Mouse (Mus musculus) forebrain, embryonic 14.5 days (tissue): ENCODE data around the gene Lamb2. TPM values are rescaled to one million over a fixed set of nuclear protein-coding genes. Genes with fewer than 3 reads are reported as not detected.
A peak's percentile ranks its signal among the peaks of the same experiment; 100 is the strongest.

ENCODE experiments used
- ATAC-seq: fragments of 200-750 bp; cut with Nextera tagmentation; 2 replicates; pipeline ENCODE4 v1.8.0; 2017; ENCODE audit warnings: mild to moderate bottlenecking, moderate library complexity
- DNase-seq: peaks from one replicate; pipeline ENCODE4 v3.0.0-alpha.2; 2015; ENCODE audit warnings: low spot score
- H3K27ac ChIP-seq: fragments of 300-500 bp; sonication (generic); 2 replicates; pipeline ENCODE4 v1.5.1; 2014; ENCODE audit warnings: low read depth, mild to moderate bottlenecking, control low read depth, low read length, moderate library complexity
- H3K27me3 ChIP-seq: fragments of 300-500 bp; sonication (generic); replicated peaks from 2 replicates; pipeline ENCODE4 v1.6.1; 2014; ENCODE audit warnings: low read length, control low read depth, mixed read lengths; ENCODE audit not compliant: control insufficient read depth, insufficient read depth
- H3K36me3 ChIP-seq: fragments of 300-500 bp; sonication (generic); 2 replicates; pipeline ENCODE4 v1.6.1; 2014; ENCODE audit warnings: low read length, control low read depth; ENCODE audit not compliant: control insufficient read depth, insufficient read depth
- H3K4me1 ChIP-seq: fragments of 300-500 bp; sonication (generic); 2 replicates; pipeline ENCODE4 v1.6.1; 2014; ENCODE audit warnings: antibody characterized with exemption, low read length, control low read depth; ENCODE audit not compliant: control insufficient read depth, insufficient read depth
- H3K4me2 ChIP-seq: fragments of 300-500 bp; sonication (generic); 2 replicates; pipeline ENCODE4 v1.6.1; 2014; ENCODE audit warnings: mild to moderate bottlenecking, control low read depth, low read length
- H3K4me3 ChIP-seq: fragments of 300-500 bp; sonication (generic); 2 replicates; pipeline ENCODE4 v1.5.1; 2014; ENCODE audit warnings: low read depth, low read length, control low read depth
- H3K9ac ChIP-seq: fragments of 300-500 bp; sonication (generic); 2 replicates; pipeline ENCODE4 v1.6.1; 2014; ENCODE audit warnings: mild to moderate bottlenecking, low read length, control low read depth, moderate library complexity
- H3K9me3 ChIP-seq: fragments of 300-500 bp; sonication (generic); replicated peaks from 2 replicates; pipeline ENCODE4 v1.6.1; 2016; ENCODE audit warnings: low read length, control low read depth, mixed read lengths; ENCODE audit not compliant: control insufficient read depth
- WGBS: fragments of 180-500 bp; shearing (Covaris S2); extraction: QIAGEN DNeasy Blood & Tissue Kit; methylation state at CpG from one replicate; pipeline ENCODE4 v1.1.7; 2014; 5-methylcytosine and 5-hydroxymethylcytosine counted together
- polyA plus RNA-seq: library from polyadenylated mRNA; unstranded; fragments of >200 nt; fragmentation: Nextera tagmentation; extraction: Ambion mirVana; gene quantifications from 2 replicates; pipeline ENCODE4 v1.2.1, GENCODE M21; 2014

Lamb2 gene
- polyA plus RNA-seq, 1 experiment from 2014 or later: 12.0 TPM

DNA sequence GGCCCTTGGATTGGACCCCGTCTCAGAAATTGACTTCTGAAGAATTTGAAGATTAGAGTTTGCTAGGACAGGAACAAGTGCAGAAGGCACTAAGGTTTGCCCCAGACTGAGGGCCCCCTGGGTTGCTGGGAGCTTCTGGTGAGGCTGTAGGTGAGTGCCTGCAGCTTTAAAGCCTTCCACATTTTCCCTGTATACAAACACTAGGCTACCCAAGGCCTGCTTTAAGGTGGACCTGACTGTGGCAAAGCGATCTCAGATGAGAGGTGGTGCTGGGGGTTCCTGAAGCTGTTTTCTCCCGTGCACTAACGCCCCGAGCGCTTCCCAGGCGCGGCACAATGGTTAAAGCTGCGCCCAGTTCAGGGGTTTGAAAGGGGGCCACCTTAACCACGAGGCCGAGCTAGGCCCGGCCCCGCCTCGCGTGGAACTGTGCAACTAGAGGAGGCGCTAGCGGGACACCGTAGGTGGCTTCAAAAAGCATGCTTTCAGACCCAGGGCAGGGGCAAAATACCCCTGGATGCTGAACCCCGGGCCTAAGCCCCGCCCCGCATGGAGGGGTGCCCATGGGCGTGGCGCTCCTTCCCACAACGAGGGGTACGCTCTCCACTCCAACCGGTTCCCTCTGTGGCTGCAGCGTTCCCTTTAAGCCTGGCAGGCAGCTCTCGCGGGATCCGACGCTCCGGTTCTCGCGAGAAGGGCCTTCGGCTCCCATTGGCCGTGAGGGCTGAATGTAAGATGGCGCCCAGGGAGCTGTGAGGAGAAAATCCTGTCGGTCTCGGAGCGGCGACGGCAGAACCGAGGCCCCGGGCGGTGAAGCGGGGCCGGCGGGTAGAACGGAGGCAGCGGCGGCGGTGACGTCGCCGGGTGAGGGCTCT lies 37.1 kb downstream of the Lamb2 start, which contains the start of gene Qrich1:
Gene Qrich1, plus strand, starts transcription at position 427 of the 872 bp plus-strand sequence.
- H3K36me3 ChIP-seq: peaks cover 47% of the 10 kb centered on the region
- peak within 1 kb of the TSS; percentile 100 for H3K27ac ChIP-seq
- H3K4me3 ChIP-seq: peak within 1 kb of the TSS; percentile 91
- peaks cover 14% of the 10 kb centered on the region for H3K4me1 ChIP-seq
- WGBS: 2% methylated on average over 49 of the region's 55 CpGs
- H3K9me3 ChIP-seq: no peaks in the 10 kb centered on the region
- DNase-seq: peak; percentile 100
- ATAC-seq: peak; percentile 97
- no peaks in the 10 kb centered on the region for H3K27me3 ChIP-seq
- H3K4me2 ChIP-seq: peak within 1 kb of the TSS; percentile 67
- peak within 1 kb of the TSS; percentile 94 for H3K9ac ChIP-seq

DNA sequence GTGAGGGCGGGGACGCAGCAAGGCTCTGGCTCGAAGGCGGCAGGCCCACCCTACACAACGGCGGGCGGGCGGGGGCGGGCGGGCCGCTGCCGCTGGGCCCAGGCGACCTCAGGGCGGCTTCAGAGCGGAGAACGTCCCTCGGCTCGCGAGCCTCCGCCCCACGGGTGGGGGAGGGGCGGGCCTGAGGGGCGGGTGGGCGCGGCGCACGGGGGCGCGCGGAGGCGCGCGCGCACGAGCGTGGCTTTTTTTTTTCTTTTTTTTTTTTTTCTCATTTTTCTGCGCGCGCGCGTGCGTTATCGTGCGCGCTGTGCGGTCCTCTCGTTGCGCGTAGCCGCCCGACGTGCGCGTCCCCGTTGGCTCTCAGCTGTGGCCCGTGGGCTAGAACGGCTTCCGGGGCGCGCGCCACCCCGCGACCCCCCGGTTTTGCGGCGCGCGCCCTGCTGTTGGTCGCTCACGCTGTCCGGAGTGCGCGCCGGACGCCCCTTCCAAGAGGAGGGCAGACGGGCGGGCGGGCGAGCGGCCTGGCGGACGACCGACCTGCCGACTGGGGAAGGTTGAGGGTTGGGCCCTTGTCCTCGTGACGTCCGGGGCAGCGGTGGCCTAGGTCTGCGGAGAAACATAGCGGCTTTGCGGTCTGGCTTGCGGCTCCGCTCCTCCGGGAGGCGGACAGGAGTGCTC lies 37.9 kb downstream of the Lamb2 start:
- peak overlapping the region; percentile 91 for H3K4me3 ChIP-seq
- under 1% methylated on average over 57 of the region's 95 CpGs for WGBS
- peaks cover 39% of the 10 kb centered on the region for H3K36me3 ChIP-seq
- peak overlapping the region; percentile 100 for H3K27ac ChIP-seq
- no peaks in the 10 kb centered on the region for H3K27me3 ChIP-seq
- no peaks in the 10 kb centered on the region for H3K9me3 ChIP-seq
- DNase-seq (peak; percentile 92), ATAC-seq (peak; percentile 78)
- peak overlapping the region; percentile 94 for H3K9ac ChIP-seq
- peaks cover 20% of the 10 kb centered on the region for H3K4me1 ChIP-seq
- peak overlapping the region; percentile 67 for H3K4me2 ChIP-seq

- no peaks in the 10 kb centered on the region for H3K27me3 ChIP-seq
- no peaks in the 10 kb centered on the region for H3K9me3 ChIP-seq
- peak overlapping the region; percentile 100 for H3K27ac ChIP-seq
- peak overlapping the region; percentile 91 for H3K4me3 ChIP-seq
- peak overlapping the region; percentile 67 for H3K4me2 ChIP-seq
- ATAC-seq (no peak), DNase-seq (peak; percentile 77)
- under 1% methylated on average over 13 of the region's 13 CpGs for WGBS
- peaks cover 33% of the 10 kb centered on the region for H3K36me3 ChIP-seq
- peaks cover 20% of the 10 kb centered on the region for H3K4me1 ChIP-seq
- peak overlapping the region; percentile 94 for H3K9ac ChIP-seq
These were observed 38.4 kb downstream of the Lamb2 start for GRCm38 (mm10) chr9:108517931-108518332.

DNA sequence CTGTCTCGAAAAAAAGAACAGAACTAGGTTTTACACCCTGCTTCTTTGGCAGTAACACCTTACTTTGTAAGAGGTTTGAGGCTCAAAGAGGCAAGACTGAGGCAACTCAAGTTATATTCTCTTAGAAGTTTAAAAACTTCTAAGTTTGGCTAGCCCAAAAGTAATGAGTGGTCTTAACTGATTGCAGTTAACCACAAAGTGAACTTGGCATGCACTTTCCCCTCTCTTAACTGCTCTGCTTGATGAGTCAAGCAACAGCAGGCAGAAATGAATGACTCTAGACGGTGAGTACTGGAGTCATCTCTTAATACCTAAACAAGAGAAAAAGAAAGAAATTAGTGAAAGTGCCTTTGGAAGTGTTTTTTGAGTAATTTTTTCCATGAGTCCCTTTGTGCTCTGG lies 42.1 kb downstream of the Lamb2 start:
- ATAC-seq (no peak), DNase-seq (peak; percentile 3)
- Histone ChIP-seq H3K27me3 (no peaks in the 10 kb centered on the region), H3K27ac (no peak overlapping the region), H3K9me3 (no peaks in the 10 kb centered on the region), H3K4me3 (no peak overlapping the region), H3K4me1 (peaks cover 16% of the 10 kb centered on the region), H3K9ac (no peak overlapping the region), H3K36me3 (peaks cover 11% of the 10 kb centered on the region; the same call in 1 of the 2 replicates), H3K4me2 (no peak overlapping the region)
- 53% methylated on average over 2 of the region's 2 CpGs for WGBS

DNA sequence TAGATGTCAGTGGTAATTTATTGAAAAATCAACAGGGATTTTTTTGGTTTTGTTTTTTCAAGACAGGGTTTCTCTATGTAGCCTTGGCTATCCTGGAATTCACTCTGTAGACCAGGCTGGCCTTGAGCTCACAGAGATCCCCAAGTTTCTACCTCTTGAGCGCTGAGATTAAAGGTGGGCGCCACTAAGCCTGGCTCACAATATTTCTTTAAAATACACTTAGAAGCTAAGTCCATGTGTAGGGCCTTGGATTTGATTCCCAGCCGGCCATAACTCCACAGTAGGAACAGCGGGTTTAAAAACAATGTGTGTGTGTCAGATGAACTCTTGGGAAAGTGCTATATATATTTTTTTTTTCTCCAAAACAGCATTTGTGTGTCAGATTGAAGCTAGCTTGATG lies 43.8 kb downstream of the Lamb2 start:
- 95% methylated on average over 4 of the region's 4 CpGs for WGBS
- no peak for ATAC-seq
- peaks cover 11% of the 10 kb centered on the region; the same call in 1 of the 2 replicates for H3K36me3 ChIP-seq
- H3K9ac ChIP-seq: no peak overlapping the region
- H3K27me3 ChIP-seq: no peaks in the 10 kb centered on the region
- H3K4me1 ChIP-seq: peaks cover 16% of the 10 kb centered on the region
- H3K4me2 ChIP-seq: no peak overlapping the region
- no peak for DNase-seq
- H3K9me3 ChIP-seq: no peaks in the 10 kb centered on the region
- no peak overlapping the region for H3K27ac ChIP-seq
- H3K4me3 ChIP-seq: no peak overlapping the region

- Histone ChIP-seq H3K9ac (no peak overlapping the region), H3K4me3 (no peak overlapping the region), H3K4me1 (peaks cover 6% of the 10 kb centered on the region; the same call in 1 of the 2 replicates), H3K27ac (no peak overlapping the region), H3K27me3 (no peaks in the 10 kb centered on the region), H3K9me3 (no peaks in the 10 kb centered on the region), H3K4me2 (no peak overlapping the region), H3K36me3 (peaks cover 28% of the 10 kb centered on the region)
- ATAC-seq (no peak), DNase-seq (no peak)
- WGBS: 89% methylated on average over 3 of the region's 3 CpGs
These were observed 45.9 kb downstream of the Lamb2 start for GRCm38 (mm10) chr9:108525400-108525799.

GRCm38 (mm10) chr9:108530954-108531353 lies 51.4 kb downstream of the Lamb2 start:
- Histone ChIP-seq H3K4me2 (no peak overlapping the region), H3K4me1 (no peaks in the 10 kb centered on the region), H3K9me3 (no peaks in the 10 kb centered on the region), H3K36me3 (peaks cover 74% of the 10 kb centered on the region), H3K4me3 (no peak overlapping the region), H3K9ac (no peak overlapping the region), H3K27ac (no peak overlapping the region), H3K27me3 (no peaks in the 10 kb centered on the region)
- no peak for DNase-seq
- WGBS: 93% methylated on average over 1 of the region's 1 CpGs
- ATAC-seq: no peak

GRCm38 (mm10) chr9:108531496-108531895 lies 52.0 kb downstream of the Lamb2 start:
- H3K27me3 ChIP-seq: no peaks in the 10 kb centered on the region
- ATAC-seq (no peak), DNase-seq (no peak)
- H3K36me3 ChIP-seq: peaks cover 79% of the 10 kb centered on the region
- no peak overlapping the region for H3K27ac ChIP-seq
- H3K4me1 ChIP-seq: no peaks in the 10 kb centered on the region
- H3K9me3 ChIP-seq: no peaks in the 10 kb centered on the region
- WGBS: 91% methylated on average over 1 of the region's 1 CpGs
- H3K4me3 ChIP-seq: no peak overlapping the region
- no peak overlapping the region for H3K9ac ChIP-seq
- no peak overlapping the region for H3K4me2 ChIP-seq
